22 mouse cellular contexts compared by ENCODE assay signal in genomic region chr14:106022806-106023205, GRCm38 (mm10).
DNase-seq lines count a peak whose midpoint lies in the region; ATAC-seq lines count a peak whose summit lies in the region.
"Had no signal": no experiment of that assay in that cellular context is flagged by ENCODE, and none has a peak within 500 bp of the region (broad histone marks: within the 10 kb centered on the region; RNA-seq: fewer than 3 reads in every experiment).

No protein-coding gene starts in this region.

- ATAC-seq in megakaryocyte, adult 5-6 weeks (ENCODE audit: poor library complexity, severe bottlenecking), result peak; percentile 79
- ATAC-seq: activated CD4-positive, CD25-positive, alpha-beta regulatory T cell, adult 4 months; forebrain, embryonic 15.5 days; hindbrain, postnatal 0 days; inflammation-experienced regulatory T-cells, adult 6 months had no signal

- DNase-seq in 416B (ENCODE audit: low read depth), result peak; percentile 63
- DNase-seq in fat pad, adult 2 months (ENCODE audit: extremely low read depth, low read depth, low spot score), result peak; percentile 18
- DNase-seq in natural killer cell, adult 2 months (ENCODE audit: low spot score in 2 of 2), result peak; percentile 13 to 58
- no peak for DNase-seq in B cell, adult 2 months
- no peak for DNase-seq in right cerebral cortex, postnatal 14 days
- DNase-seq in heart, embryonic 10.5 days (ENCODE audit: low spot score), result no peak
- DNase-seq: adrenal gland, adult 8-10 months; adrenal gland, postnatal 25 days; cerebellum, adult 11-12 months; cerebellum, adult 8-10 months; cerebellum, postnatal 10 days; cerebellum, postnatal 36 days; gastrocnemius, postnatal 25 days; heart, adult 2 months had no signal

- no peak overlapping the region for H3K27ac ChIP-seq in heart, embryonic 10.5 days
- H3K27ac ChIP-seq: forebrain, embryonic 12.5 days; forebrain, embryonic 15.5 days; heart, adult 2 months; hindbrain, embryonic 10.5 days; hindbrain, embryonic 14.5 days; hindbrain, postnatal 0 days had no signal

- no peaks in the 10 kb centered on the region for H3K36me3 ChIP-seq in heart, embryonic 10.5 days
- H3K36me3 ChIP-seq: forebrain, embryonic 12.5 days; forebrain, embryonic 15.5 days; hindbrain, embryonic 10.5 days had no signal

- no peaks in the 10 kb centered on the region for H3K9me3 ChIP-seq in heart, embryonic 10.5 days
- H3K9me3 ChIP-seq: forebrain, embryonic 12.5 days; forebrain, embryonic 15.5 days; hindbrain, embryonic 10.5 days had no signal

- no peak overlapping the region for H3K4me3 ChIP-seq in heart, embryonic 10.5 days
- H3K4me3 ChIP-seq: forebrain, embryonic 12.5 days; forebrain, embryonic 15.5 days; heart, adult 2 months; hindbrain, embryonic 10.5 days had no signal

- no peaks in the 10 kb centered on the region for H3K27me3 ChIP-seq in heart, embryonic 10.5 days (ENCODE audit: insufficient read depth, poor library complexity, severe bottlenecking)
- H3K27me3 ChIP-seq: forebrain, embryonic 12.5 days; forebrain, embryonic 15.5 days had no signal

- no peaks in the 10 kb centered on the region for H3K4me1 ChIP-seq in heart, embryonic 10.5 days
- H3K4me1 ChIP-seq: forebrain, embryonic 12.5 days; forebrain, embryonic 15.5 days; hindbrain, embryonic 10.5 days had no signal

- WGBS in heart, embryonic 10.5 days, result 81% methylated on average over 7 of the region's 7 CpGs

Comparison
In these comparisons a context has a peak if more than half of its experiments do, and no peak if none do; other contexts are left out.
1. DNase-seq: peak in 416B (single experiment), fat pad, adult 2 months (single experiment) and natural killer cell, adult 2 months (2 of 2); none in B cell, adult 2 months (0 of 2), right cerebral cortex, postnatal 14 days (single experiment) and heart, embryonic 10.5 days (single experiment).